Mouse (Mus musculus): ENCODE measurements around the gene Htr6. TPM values are rescaled to one million over a fixed set of nuclear protein-coding genes. Genes with fewer than 3 reads are reported as not detected.

The Htr6 gene
- polyA plus RNA-seq, 1 experiment from 2014 or later: 0.58 TPM

DNA sequence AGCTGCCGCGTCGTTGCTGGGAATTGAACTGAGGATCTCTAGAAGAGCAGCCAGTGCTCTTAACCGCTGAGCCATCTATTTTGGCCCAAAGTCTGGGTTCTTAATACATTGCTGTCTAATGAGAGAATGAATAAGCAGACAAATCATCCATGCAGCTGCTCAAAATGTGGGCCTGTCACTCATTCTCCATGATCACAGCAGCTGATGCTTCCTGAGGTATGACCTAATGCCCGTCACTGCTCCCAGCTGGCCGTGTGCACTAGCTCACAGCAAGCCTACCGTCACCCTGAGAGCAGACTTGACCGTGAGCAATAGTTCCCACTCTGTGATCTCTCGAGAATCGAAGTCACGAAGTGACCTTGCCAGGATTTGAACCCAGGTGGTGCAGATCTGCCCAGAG, 4.1 kb upstream of the Htr6 start:
- Histone ChIP-seq H3K27ac (no peak overlapping the region), H3K27me3 (ENCODE audit: control insufficient read depth, insufficient read depth, low read length) (peaks cover 30% of the 10 kb centered on the region), H3K36me3 (replicated peaks; ENCODE audit: control insufficient read depth, insufficient read depth) (no peaks in the 10 kb centered on the region), H3K4me2 (replicated peaks) (no peak overlapping the region), H3K9ac (no peak overlapping the region), H3K4me3 (replicated peaks; ENCODE audit: low read length) (no peak overlapping the region), H3K4me1 (replicated peaks; ENCODE audit: control insufficient read depth, insufficient read depth, low read length) (peaks cover 31% of the 10 kb centered on the region), H3K9me3 (ENCODE audit: control insufficient read depth, low read length) (no peaks in the 10 kb centered on the region)
- DNase-seq (ENCODE audit: low spot score) (no peak), ATAC-seq (ENCODE audit: low FRiP score) (no peak)
- 66% methylated on average over 11 of the region's 11 CpGs for WGBS

DNA sequence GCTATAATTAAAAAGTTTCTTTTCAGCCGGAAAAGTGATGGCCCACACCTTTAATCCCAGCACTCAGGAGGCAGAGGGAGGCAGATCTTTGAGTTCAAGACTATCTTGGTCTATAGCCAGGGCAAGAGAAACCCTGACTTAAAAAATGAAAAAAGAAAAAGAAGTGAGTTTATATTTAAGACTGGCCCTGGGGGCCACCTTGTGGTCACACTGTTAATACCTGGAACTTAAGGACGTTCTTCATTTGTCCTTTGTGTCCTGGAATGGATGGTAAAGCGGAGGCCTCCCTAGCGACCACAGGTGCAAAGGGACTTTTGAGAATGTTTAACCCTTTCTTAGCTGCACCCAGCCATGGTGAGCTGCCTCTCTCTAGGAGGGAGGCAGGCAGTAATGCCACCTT, 3.4 kb upstream of the Htr6 start:
- Histone ChIP-seq H3K4me3 (replicated peaks; ENCODE audit: low read length) (no peak overlapping the region), H3K4me1 (replicated peaks; ENCODE audit: control insufficient read depth, insufficient read depth, low read length) (peaks cover 31% of the 10 kb centered on the region), H3K9ac (no peak overlapping the region), H3K4me2 (replicated peaks) (no peak overlapping the region), H3K36me3 (replicated peaks; ENCODE audit: control insufficient read depth, insufficient read depth) (no peaks in the 10 kb centered on the region), H3K27ac (no peak overlapping the region), H3K9me3 (ENCODE audit: control insufficient read depth, low read length) (no peaks in the 10 kb centered on the region), H3K27me3 (ENCODE audit: control insufficient read depth, insufficient read depth, low read length) (peaks cover 37% of the 10 kb centered on the region)
- ATAC-seq (ENCODE audit: low FRiP score) (no peak), DNase-seq (ENCODE audit: low spot score) (no peak)
- 20% methylated on average over 4 of the region's 4 CpGs for WGBS

DNA sequence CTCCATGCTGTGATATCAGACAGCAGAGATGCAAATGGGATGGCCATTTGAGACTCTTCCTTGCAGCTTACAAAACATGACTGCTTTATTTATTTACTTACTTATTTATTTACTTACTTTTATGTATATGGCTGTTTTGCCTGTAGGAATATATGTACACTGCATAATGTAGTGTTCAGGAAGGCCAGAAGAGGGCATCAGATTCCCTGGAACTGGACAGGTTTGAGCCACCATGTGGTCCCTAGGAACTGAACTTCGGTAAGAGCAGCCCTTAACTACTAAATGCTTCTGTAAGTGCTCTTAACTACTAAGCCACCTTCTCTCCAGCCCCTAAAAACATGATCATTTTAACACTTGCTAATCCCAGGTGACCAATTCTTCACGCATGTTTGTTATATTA, 2.9 kb upstream of the Htr6 start:
- H3K4me1 ChIP-seq (replicated peaks; ENCODE audit: control insufficient read depth, insufficient read depth, low read length): peaks cover 27% of the 10 kb centered on the region
- WGBS: 36% methylated on average over 2 of the region's 2 CpGs
- H3K27ac ChIP-seq: no peak overlapping the region
- ATAC-seq (ENCODE audit: low FRiP score) (no peak), DNase-seq (ENCODE audit: low spot score) (no peak)
- no peak overlapping the region for H3K4me3 ChIP-seq (replicated peaks; ENCODE audit: low read length)
- H3K9me3 ChIP-seq (ENCODE audit: control insufficient read depth, low read length): no peaks in the 10 kb centered on the region
- H3K4me2 ChIP-seq (replicated peaks): no peak overlapping the region
- H3K27me3 ChIP-seq (ENCODE audit: control insufficient read depth, insufficient read depth, low read length): peaks cover 41% of the 10 kb centered on the region
- H3K9ac ChIP-seq: no peak overlapping the region
- no peaks in the 10 kb centered on the region for H3K36me3 ChIP-seq (replicated peaks; ENCODE audit: control insufficient read depth, insufficient read depth)

DNA sequence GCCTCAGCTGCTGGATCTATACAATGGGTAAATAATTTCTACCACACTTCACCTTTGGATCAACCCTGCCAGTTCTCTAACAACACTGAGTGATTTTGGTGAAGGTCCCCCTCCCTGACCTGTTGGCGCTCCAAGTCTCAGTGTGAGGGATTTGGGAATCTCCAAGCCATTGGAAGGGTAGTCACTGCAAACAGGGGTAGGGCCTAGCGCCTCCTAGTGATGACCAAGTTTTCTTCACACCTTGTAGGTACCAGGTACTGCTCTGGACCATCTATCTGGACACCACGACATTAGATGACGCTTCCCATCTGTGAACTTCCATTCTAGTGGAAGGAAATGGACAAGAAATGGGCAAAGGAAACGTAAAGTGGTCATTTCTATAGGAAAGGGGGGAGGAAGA, 545 bp upstream of the Htr6 start:
- Histone ChIP-seq H3K4me3 (replicated peaks; ENCODE audit: low read length) (peak overlapping the region; percentile 55), H3K36me3 (replicated peaks; ENCODE audit: control insufficient read depth, insufficient read depth) (no peaks in the 10 kb centered on the region), H3K27me3 (ENCODE audit: control insufficient read depth, insufficient read depth, low read length) (peaks cover 58% of the 10 kb centered on the region), H3K4me1 (replicated peaks; ENCODE audit: control insufficient read depth, insufficient read depth, low read length) (0 out of 2 replicates have a peak, but pooled peaks cover 6% of the 10 kb centered on the region), H3K9me3 (ENCODE audit: control insufficient read depth, low read length) (no peaks in the 10 kb centered on the region), H3K4me2 (replicated peaks) (peak overlapping the region; percentile 72), H3K9ac (0 out of 2 replicates have a peak overlapping the region, but pooled peaks have one; percentile 67), H3K27ac (no peak overlapping the region)
- ATAC-seq (ENCODE audit: low FRiP score): no peak
- 18% methylated on average over 5 of the region's 5 CpGs for WGBS
- no peak for DNase-seq (ENCODE audit: low spot score)

DNA sequence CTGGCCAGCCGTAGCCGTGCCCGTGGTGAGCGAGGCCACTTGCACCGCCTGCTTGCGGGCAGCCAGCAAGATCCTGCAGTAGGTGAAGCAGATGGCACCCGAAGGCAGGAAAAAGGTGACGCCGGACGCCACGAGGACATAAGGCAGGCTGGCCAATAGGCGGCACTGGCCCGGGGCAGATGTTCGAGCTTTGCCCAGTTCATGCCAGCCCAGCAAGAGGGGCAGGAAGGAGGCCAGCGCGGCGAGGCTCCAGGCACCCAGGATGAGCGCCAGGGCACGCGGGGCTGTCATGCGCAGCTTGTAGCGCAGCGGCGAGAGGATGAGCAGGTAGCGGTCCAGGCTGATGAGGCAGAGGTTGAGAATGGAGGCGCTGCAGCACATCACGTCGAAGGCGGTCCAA, 1.3 kb downstream of the Htr6 start:
- no peak overlapping the region for H3K9ac ChIP-seq
- DNase-seq (ENCODE audit: low spot score) (no peak), ATAC-seq (ENCODE audit: low FRiP score) (no peak)
- H3K27me3 ChIP-seq (ENCODE audit: control insufficient read depth, insufficient read depth, low read length): peaks cover 58% of the 10 kb centered on the region
- peak overlapping the region; percentile 55 for H3K4me3 ChIP-seq (replicated peaks; ENCODE audit: low read length)
- no peaks in the 10 kb centered on the region for H3K36me3 ChIP-seq (replicated peaks; ENCODE audit: control insufficient read depth, insufficient read depth)
- 0 out of 2 replicates have a peak, but pooled peaks cover 6% of the 10 kb centered on the region for H3K4me1 ChIP-seq (replicated peaks; ENCODE audit: control insufficient read depth, insufficient read depth, low read length)
- no peak overlapping the region for H3K27ac ChIP-seq
- no peaks in the 10 kb centered on the region for H3K9me3 ChIP-seq (ENCODE audit: control insufficient read depth, low read length)
- 18% methylated on average over 29 of the region's 29 CpGs for WGBS
- H3K4me2 ChIP-seq (replicated peaks): peak overlapping the region; percentile 72

DNA sequence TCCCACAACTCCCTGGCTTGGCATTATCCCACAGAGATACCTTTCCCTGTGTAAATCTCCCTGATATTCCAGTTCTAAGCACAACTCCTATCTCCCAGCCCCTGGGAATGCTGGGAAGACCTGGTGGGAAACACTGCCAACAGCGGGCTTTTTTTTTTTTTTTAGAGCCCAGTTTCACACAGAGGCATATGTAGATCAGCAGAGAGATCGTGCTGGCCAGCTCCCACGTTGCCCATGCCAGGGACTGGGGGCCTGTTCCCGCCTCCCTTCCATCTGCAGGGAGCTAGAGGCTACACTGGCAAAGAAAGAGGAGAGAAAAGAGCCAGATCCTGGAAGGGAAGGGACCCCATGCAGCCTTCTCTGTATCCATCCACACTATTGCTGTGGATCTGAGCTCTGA, 7.1 kb downstream of the Htr6 start:
- Histone ChIP-seq H3K27me3 (ENCODE audit: control insufficient read depth, insufficient read depth, low read length) (peaks cover 17% of the 10 kb centered on the region), H3K36me3 (replicated peaks; ENCODE audit: control insufficient read depth, insufficient read depth) (no peaks in the 10 kb centered on the region), H3K27ac (no peak overlapping the region), H3K9me3 (ENCODE audit: control insufficient read depth, low read length) (no peaks in the 10 kb centered on the region), H3K4me2 (replicated peaks) (no peak overlapping the region), H3K9ac (no peak overlapping the region), H3K4me3 (replicated peaks; ENCODE audit: low read length) (no peak overlapping the region), H3K4me1 (replicated peaks; ENCODE audit: control insufficient read depth, insufficient read depth, low read length) (no peaks in the 10 kb centered on the region)
- ATAC-seq (ENCODE audit: low FRiP score): no peak
- WGBS: 23% methylated on average over 4 of the region's 4 CpGs
- no peak for DNase-seq (ENCODE audit: low spot score)

DNA sequence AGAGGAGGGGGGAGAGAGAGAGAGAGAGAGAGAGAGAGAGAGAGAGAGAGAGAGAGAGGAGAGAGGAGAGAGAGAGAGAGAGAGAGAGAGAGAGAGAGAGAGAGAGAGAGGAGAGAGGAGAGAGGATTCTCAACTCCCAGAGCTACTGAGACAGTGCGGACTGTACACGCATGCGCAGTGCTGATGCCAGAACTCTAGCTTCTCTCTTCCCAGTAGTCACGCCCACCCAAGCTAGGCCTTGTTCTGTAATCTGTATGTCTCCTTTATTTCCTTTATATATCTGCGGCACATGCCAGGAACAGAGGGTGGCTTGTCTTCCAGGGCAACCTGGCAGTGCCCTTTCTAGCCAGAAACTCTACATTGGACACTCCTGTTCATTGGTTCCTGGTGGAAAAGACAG, 10.5 kb downstream of the Htr6 start:
- no peaks in the 10 kb centered on the region; the same call in 1 of the 2 replicates for H3K27me3 ChIP-seq (ENCODE audit: control insufficient read depth, insufficient read depth, low read length)
- no peaks in the 10 kb centered on the region for H3K9me3 ChIP-seq (ENCODE audit: control insufficient read depth, low read length)
- 85% methylated on average over 5 of the region's 5 CpGs for WGBS

DNA sequence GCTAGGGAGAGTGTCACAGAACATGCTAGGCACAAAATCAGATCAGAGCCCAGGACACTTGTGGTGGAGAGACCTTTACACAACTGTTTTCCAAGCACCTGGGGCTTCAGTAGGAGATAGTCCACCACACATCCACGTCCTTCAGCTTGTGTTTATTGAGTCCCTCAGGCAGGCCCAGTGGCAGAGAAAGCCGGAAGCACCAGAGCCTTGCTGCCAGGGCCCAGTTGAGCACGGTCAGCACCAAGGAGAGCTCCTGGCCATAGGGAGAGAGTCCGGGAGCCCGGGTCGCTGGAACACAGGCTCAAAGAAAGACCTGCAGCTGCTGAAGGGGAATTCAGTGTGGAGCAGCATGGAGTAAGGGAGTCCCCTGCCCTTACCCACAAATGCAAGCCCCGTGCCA, 15.8 kb downstream of the Htr6 start:
- no peak overlapping the region for H3K4me3 ChIP-seq (replicated peaks; ENCODE audit: low read length)
- 14% methylated on average over 7 of the region's 7 CpGs for WGBS

More for the DNA sequence above, 10.5 kb downstream of the Htr6 start:
- H3K9ac ChIP-seq: no peak overlapping the region
- H3K4me3 ChIP-seq (replicated peaks; ENCODE audit: low read length): no peak overlapping the region
- no peaks in the 10 kb centered on the region for H3K4me1 ChIP-seq (replicated peaks; ENCODE audit: control insufficient read depth, insufficient read depth, low read length)
- DNase-seq (ENCODE audit: low spot score) (no peak), ATAC-seq (ENCODE audit: low FRiP score) (no peak)
- H3K4me2 ChIP-seq (replicated peaks): no peak overlapping the region
- H3K27ac ChIP-seq: no peak overlapping the region
- no peaks in the 10 kb centered on the region for H3K36me3 ChIP-seq (replicated peaks; ENCODE audit: control insufficient read depth, insufficient read depth)

DNA sequence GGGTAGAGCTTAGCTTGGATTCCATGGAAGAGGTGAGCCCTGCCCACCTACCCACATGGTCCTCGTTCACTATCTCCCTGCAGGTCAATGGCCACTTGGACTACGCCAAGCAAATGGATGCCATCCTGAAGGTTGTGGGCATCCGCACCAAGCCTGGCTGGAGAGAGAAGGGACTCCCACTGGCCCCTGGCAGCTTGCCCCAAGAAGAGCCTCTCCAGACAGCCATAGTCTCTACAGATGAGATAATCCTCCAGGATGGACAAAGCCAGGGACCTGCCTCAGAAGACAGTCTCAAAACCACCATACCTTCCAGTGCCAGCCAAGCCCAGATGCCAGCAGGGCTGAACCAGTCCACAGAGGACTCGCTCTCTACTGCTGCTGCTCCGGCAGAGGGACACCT, 17.3 kb downstream of the Htr6 start:
- 88% methylated on average over 5 of the region's 5 CpGs for WGBS
- no peaks in the 10 kb centered on the region for H3K36me3 ChIP-seq (replicated peaks; ENCODE audit: control insufficient read depth, insufficient read depth)

More for the DNA sequence above, 15.8 kb downstream of the Htr6 start:
- no peaks in the 10 kb centered on the region for H3K9me3 ChIP-seq (ENCODE audit: control insufficient read depth, low read length)
- H3K4me1 ChIP-seq (replicated peaks; ENCODE audit: control insufficient read depth, insufficient read depth, low read length): peaks cover 6% of the 10 kb centered on the region; the same call in 1 of the 2 replicates
- ATAC-seq (ENCODE audit: low FRiP score) (no peak), DNase-seq (ENCODE audit: low spot score) (no peak)
- no peak overlapping the region for H3K9ac ChIP-seq
- no peaks in the 10 kb centered on the region; the same call in 1 of the 2 replicates for H3K27me3 ChIP-seq (ENCODE audit: control insufficient read depth, insufficient read depth, low read length)
- H3K36me3 ChIP-seq (replicated peaks; ENCODE audit: control insufficient read depth, insufficient read depth): no peaks in the 10 kb centered on the region
- H3K27ac ChIP-seq: no peak overlapping the region
- H3K4me2 ChIP-seq (replicated peaks): no peak overlapping the region

DNA sequence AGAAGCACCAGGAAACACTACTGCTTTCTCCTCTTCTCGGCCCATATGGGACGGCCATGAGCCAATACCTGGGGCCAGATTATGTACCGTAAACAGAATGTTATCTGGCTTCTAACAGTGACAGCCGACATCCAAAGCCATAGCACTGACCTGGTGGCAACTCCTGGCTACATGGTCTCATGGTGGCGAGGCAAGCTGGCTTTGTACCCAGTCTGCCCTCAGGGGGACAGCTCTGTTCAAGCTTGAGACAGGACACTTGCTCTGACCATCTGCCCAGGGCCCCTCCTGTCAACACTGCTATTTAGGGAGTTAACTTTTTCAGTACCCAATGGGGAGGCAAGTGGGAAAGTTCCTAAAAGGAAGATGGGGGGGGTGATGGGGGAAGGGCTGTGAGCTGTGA, 18.1 kb downstream of the Htr6 start:
- H3K27me3 ChIP-seq (ENCODE audit: control insufficient read depth, insufficient read depth, low read length): no peaks in the 10 kb centered on the region; the same call in 1 of the 2 replicates
- H3K36me3 ChIP-seq (replicated peaks; ENCODE audit: control insufficient read depth, insufficient read depth): no peaks in the 10 kb centered on the region
- no peak overlapping the region for H3K4me2 ChIP-seq (replicated peaks)
- WGBS: 76% methylated on average over 5 of the region's 5 CpGs
- H3K4me3 ChIP-seq (replicated peaks; ENCODE audit: low read length): no peak overlapping the region
- no peak overlapping the region for H3K9ac ChIP-seq
- H3K9me3 ChIP-seq (ENCODE audit: control insufficient read depth, low read length): no peaks in the 10 kb centered on the region
- no peak overlapping the region for H3K27ac ChIP-seq
- ATAC-seq (ENCODE audit: low FRiP score) (no peak), DNase-seq (ENCODE audit: low spot score) (no peak)
- H3K4me1 ChIP-seq (replicated peaks; ENCODE audit: control insufficient read depth, insufficient read depth, low read length): peaks cover 9% of the 10 kb centered on the region; the same call in 1 of the 2 replicates

More for the DNA sequence above, 17.3 kb downstream of the Htr6 start:
- Histone ChIP-seq H3K4me3 (replicated peaks; ENCODE audit: low read length) (no peak overlapping the region), H3K4me1 (replicated peaks; ENCODE audit: control insufficient read depth, insufficient read depth, low read length) (peaks cover 9% of the 10 kb centered on the region; the same call in 1 of the 2 replicates), H3K27me3 (ENCODE audit: control insufficient read depth, insufficient read depth, low read length) (no peaks in the 10 kb centered on the region; the same call in 1 of the 2 replicates), H3K9me3 (ENCODE audit: control insufficient read depth, low read length) (no peaks in the 10 kb centered on the region), H3K9ac (no peak overlapping the region), H3K4me2 (replicated peaks) (no peak overlapping the region), H3K27ac (no peak overlapping the region)
- ATAC-seq (ENCODE audit: low FRiP score) (no peak), DNase-seq (ENCODE audit: low spot score) (no peak)

Measured in hindbrain, embryonic 14.5 days (tissue).